Mouse (Mus musculus) R1 (cell line): Measurements from ENCODE around the gene Cdk14.
A peak's percentile ranks its signal among the peaks of the same experiment; 100 is the strongest.

Experiments used
- DNase-seq: peaks from one replicate; pipeline ENCODE4 v3.0.0-alpha.2; 2018; ENCODE audit warnings: low read depth, low spot score

Gene Cdk14

DNA sequence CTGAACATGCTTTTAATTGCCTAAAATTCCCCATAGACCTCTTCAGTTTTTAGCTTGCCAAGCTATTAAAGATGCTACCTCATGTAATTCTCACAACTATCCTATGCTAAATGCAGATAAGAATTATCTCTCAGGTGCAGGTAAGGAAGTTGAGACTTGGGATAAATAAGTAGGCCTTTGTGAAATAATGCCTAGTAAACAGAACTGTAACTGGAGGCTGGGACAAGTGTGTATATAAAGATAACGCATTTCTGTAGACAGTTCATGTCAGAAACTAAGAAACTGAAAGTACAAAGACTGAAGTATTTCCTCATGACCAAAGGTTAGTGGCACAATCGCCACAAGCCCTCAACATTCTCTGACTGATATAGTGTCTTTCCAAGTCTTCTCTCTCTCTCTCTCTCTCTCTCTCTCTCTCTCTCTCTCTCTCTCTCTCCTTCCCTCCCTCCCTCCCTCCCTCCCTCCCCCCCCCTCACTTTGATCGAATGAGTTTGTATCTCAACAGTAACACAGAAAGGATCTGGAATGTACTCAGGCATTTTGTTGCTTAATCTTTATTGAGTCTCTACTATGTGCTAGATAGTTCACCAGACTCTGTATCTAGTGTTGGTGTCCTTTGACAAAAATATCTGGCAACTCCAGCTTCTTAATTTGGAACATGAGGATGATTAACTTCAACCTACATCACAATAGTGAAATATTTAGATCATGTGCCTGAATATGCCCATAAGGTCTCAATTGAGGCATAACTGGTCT lies 233.9 kb downstream of the Cdk14 start:
- no peak for DNase-seq

DNA sequence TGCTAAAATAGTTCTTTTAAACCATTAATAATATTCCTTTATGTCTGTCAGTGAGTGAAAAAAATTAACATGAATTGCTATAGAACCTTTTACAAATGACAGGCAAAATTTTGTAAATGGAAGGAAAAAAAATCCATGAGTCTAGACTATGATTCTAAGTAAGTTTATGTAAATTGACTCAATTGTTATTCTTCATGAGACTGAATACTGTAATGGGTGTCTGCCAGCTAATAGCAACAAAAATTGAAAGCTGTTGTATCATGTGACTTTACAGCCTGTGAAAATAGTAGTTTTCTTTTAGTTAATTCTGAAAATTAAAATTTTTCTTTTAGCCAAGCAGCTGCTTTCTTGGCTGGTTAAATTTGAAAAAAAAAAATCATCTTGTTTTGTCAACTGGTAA lies 234.6 kb downstream of the Cdk14 start:
- no peak for DNase-seq

DNA sequence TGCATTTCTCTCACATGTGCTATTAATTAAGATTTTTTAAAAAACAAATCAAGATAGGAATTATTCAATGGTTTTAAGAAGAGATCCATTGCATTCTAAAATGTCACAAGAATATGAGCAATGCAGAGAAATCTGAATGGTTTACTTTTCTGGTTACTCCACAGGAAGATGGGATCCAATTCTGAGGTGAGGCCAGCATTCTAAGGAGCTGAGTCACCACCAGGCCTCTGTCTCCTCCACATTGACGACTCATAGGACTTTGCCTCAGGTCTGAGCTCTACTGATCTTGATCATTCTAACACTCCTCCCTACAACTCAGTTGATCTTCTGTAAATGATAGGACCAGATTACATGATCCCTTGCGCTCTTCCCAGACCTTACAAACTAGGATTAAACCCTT lies 239.4 kb downstream of the Cdk14 start:
- no peak for DNase-seq

DNA sequence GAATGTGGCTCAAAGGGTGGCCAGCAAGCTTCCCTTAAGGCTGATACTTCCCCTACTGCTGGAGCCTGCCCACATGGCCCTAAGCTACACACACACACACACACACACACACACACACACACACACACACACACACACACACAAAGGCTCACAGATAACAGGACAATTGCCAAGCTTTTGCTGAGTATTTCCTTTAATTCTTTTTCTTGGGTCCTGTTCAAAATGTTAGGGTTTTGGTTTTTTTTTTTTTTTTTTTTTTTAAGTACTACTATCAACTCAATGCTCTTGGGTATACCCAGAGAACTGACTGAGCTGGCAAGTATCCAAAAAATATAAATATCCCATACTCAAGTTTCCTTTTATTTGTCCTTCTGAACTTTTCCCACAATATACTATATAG lies 239.8 kb downstream of the Cdk14 start:
- no peak for DNase-seq

DNA sequence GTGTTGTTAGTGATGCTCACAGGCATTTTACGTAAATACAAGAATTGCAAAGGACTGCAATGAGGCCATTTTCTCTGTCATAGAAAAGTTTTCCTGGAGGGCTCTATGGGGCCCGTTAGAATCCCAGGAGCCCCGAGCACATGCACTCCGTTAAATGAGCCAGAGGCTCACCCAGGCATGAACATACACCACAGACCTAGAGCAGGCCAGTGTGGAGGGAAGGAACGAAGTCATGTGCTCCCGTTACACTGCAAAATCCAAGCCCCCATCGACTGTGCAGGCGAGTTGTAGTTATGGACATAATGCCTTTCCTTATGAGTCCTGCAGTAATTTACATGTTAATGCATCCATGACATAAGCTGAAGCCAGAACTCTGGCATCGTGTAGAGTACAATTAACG lies 244.1 kb downstream of the Cdk14 start:
- no peak for DNase-seq

DNA sequence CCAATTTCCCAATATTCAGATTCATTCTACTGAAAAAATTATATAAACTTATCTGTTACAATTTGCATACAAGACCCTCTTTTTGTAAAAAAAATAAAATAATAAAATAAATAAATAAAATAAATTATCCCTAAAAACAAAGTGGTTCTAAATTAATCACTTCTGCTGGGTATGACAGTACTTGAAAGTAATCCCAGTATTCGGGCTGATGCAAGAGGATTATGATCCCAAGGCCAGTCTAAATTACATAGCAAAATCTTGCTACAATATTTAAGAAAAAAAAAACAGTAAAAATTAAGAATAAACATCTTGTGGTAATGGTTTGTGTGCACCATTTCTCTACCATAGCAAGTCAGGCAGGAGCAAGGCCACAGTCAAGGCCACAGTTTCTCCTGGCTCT lies 244.5 kb downstream of the Cdk14 start:
- no peak for DNase-seq

DNA sequence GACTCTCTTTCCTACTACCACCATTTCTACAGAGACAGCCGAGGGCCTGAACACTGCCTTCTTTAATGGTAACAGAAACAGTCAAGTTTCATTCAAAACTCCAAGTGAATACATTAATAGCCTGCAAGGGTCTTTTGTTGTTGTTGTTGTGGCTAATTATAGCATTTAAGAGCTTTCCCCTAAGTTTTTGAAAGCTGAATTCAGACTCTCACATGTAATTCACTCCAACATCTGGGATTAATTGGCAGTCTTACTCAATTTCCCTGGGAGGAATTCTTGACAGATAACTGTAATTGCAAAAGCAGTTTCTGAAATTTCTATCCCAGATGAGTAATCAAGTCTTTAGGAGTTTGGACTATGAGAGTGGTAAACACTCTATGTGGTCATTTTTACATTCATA lies 245.0 kb downstream of the Cdk14 start:
- DNase-seq: no peak

DNA sequence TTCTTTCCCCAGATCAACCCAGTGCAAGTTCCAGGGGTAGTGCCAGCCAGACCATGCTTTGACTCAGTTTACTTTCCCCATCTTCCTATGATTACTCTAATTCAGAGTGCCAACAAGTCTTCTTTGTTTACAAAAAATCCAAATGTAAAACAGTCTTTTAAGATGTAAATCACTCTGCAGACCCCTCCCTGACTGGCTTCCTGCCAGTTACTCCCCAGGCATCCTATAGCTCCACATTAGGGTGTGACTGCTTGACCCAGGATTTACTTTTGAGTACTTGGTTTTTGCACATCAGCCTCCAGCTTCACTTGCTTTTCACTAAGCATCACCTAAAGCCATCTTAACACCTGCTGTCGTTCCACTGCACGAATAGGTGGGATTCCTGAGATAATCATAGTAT lies 254.0 kb downstream of the Cdk14 start:
- DNase-seq: peak; percentile 84

DNA sequence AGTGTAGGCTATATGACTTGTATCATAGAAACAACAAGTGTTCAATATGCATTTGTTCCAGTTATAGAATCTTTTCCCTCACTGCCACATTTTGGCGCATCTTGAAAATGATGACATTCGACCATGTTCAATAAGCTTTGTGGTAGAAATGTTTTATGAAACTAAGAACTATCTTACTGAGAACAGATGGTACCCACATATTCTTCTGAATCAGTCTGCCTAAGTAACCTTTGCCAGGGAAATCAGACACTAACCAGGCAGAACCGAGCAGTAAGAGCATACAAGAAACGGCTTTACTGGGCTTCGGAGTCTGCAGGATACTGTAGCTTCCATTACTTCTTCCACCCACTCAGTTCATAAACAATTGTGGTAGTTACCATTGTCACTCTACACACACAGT lies 255.8 kb downstream of the Cdk14 start:
- no peak for DNase-seq

DNA sequence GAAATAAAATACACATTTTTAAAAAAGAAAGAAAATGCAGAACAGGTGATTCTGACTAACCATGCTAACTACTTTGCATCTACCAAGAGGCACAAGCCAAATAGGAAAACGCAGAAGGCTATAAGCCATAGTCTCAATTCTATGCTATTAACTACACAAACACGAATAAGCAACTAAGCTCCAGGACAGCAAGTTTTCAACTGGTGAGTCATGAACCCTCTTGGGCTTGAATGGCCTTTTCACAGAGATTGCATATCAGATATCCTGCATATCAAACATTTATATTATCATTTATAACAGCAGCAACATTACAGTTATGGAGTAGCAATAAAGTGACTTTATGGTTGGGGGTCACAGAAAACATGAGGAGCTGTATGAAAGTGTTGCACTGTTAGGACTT lies 256.3 kb downstream of the Cdk14 start:
- DNase-seq: no peak

DNA sequence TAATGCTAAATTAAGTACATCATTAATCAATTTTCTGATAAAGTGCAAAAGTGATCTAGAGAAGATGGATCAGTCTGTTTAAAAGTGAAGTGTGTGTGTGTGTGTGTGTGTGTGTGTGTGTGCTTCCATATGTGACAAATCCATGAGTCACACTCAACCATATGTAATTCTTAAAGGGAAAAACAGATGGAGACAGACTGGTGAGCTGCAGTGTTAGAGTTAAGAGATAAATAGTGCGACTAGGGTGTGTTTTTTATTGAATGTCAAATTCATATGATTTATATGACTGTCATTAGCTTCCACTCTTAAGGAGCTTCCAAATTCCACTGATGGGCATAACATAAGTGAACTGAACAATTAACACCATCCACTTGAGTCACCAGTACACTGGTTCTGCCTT lies 260.6 kb downstream of the Cdk14 start:
- no peak for DNase-seq

DNA sequence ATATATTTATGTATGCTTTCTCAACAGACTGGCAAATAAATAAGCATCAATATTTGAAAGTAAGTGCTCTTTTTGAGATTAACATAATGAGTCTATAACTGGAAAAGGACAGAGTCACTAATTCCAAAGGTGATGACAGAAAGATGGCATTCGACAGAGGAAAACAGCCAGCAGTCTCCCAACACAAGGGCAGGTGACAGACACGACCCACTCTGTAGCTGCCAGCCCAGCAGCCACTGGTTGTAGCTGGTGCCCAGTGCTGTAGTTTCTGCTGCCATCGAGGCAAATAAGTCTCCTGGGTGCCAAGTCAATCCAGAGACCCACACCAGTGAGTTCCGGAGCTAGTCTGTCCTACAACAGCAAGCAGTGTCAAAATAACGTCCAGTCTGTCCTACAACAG lies 280.3 kb downstream of the Cdk14 start:
- DNase-seq: no peak

DNA sequence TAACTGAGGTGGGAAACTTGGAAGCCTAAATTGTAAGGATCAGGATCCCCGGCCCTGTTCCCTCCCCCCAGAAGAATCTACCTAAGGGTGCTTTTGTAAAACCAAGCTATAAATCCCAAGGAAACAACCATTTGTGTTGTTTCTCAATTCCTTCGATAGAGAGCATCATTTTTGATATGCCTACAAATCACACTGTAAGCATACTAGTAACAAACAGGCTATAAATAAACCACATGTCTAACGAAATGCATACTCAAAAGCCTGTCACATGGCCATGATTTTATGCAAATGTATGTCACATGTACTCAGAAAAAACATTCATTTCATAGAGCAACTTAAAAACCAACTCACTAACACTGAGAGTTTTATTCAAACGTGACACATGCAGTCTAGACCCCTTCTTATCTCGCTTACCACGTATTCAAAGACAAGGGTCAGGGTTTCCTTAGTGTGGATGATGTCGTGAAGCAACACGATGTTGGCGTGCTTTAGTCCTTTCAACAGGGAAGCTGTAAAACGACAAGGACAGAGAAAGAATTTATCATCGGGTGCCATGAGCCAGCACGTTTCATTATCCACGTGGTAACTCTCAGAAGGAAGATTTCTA lies 285.1 kb downstream of the Cdk14 start:
- no peak for DNase-seq

DNA sequence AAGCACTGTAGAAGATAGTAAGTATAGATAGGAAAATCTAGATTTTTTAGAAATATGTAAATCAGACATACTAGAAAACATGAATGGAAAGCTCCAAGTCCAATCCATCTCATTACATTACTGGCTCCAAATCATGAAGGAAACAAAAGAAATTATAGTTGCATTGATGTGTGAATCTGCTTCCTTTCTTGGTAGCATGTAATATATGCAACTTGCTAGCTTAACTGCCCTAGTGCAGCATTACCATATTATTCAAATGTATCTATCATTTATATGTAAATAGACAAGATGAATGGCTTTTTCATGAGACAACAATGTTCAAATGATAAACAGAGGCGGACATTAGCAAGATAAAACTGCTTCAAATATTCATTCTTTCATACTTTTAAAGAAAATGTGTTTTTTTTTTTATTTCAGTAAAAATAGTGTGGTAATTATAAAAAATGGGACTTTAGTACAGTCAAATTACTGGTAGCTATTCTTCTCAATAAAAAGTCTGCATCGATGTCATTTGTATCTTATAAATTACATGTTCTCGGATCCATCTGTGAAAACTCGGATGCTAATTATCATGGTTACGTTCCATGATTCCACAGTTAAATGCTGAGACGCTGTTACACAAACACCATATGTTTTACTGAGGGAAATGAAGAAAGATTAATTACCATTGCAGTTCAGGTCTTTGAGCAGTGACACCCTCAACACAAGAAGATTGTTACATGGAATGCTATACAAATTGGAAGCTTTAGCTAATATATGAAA lies 285.8 kb downstream of the Cdk14 start:
- DNase-seq: no peak

DNA sequence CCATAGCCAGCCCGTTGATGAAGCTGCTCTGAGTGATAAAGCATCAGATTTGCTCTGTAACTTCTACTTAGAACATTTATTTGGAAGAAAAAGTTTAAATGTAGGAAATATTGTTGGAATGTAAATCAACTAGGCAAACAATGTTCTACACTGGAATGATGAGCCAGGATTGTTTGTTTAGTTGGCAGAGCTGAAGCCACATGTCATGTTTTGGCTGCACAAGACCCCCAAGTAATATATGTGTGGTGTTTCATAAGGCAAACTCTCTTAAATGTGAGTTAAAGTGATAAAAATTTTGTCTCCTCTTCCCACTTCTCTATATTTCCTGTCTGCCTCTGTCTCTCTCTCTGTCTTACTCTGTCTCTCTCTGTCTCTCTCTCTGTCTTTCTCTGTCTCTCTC lies 291.3 kb downstream of the Cdk14 start:
- DNase-seq: no peak

DNA sequence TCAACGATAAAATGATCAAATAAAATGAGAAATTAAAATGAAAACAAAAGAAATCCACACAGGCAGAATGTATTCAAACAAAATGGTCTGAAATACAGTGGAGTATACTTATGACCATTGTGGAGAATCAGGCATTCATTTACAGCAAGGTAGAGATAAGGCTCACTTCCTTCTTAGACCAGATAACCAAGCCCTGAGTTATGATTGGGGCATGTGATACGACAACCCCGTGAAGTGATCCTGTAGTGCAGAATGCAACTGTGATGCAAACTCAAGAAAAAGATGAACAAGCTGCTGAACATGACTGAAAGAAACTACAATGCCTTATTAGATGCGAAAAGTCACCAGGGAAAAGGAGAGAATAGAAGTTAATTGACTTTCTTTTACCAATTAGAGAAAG lies 295.5 kb downstream of the Cdk14 start:
- no peak for DNase-seq

DNA sequence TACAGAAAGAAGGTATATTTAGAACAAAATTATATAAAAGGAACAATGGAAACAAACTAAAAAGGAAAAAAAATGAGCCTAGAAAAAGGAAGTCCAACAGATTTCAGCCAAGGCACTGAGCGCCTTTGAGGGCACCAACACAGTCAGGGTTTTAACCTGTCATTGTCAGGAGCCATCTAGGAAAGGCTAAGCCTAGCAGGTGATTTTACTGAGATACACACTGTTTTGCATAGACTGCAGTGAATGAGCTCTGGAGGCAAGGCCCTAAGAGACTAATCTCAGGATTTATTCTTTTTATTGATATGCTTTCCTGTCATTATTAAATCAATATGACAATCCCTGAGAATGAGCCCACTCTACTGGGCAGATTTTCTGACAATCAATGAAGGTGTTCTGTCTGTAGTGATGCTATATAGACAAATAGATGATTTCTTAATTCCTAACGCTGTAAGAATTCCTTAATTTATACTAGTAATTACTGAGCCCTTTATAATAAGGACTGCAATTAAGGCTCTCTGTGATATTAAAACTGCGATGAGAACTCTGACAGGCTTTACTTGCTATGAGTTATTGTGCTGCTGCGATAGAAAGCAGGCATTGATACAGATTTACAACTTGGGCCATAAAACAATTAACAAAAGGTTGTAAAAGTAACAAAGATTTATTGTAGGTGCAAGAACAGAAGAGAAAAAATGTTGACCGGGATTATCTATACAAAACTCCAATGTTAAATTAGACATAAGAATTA lies 303.2 kb downstream of the Cdk14 start:
- no peak for DNase-seq

DNA sequence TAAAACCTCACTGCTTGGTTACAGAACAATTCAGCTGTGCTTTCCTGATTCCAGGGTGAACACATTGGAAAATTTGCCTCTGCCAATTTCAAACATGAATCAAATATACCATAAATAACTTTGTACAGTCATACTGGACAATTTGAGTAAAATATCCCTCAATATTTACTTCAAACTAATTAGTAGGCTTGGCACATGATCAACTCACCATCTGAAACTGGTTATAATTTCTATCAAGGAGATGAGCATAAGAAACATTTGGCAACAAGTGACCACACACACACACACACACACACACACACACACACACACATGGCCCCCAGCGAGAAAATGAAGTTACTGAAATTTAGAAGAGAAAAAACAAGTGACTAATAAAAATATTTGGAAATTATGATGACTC lies 304.6 kb downstream of the Cdk14 start:
- no peak for DNase-seq

DNA sequence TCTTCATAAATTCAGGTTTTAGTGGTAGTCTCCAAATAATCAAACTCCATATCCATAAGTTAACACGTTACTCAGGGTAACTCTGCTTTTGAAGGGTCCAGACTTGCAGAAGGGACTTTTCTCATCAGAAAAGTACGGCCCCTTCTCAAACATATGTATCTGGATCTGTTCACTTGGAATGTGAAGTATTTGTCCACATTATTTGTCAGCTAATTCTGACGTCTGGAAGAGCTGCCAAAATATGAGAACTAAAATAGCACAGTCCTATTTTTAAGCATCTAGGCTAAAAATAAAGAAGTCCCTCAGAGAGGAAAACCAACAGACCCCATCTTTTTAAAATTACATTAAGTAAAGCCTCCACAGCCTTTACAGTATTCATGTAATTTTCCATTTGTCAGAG lies 310.5 kb downstream of the Cdk14 start:
- DNase-seq: no peak

DNA sequence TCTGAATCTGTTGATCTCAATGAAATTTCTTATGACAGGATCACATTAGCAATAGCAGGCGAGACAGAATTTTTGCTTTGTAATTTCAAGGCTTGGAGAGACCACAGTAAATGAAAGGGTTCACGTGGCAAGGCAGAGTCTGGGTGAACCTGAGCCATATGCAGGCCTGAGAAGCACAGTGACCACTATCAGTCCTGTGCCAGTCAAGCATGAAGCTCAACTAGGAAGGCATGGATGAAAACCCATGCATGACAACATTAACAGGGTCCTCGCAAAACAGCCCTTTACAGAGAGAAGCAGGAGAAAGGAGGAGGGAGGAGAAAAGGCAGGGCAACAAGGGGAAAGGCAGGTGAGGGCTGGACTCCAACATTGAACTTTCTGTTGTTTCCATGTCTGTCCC lies 311.1 kb downstream of the Cdk14 start:
- no peak for DNase-seq

DNA sequence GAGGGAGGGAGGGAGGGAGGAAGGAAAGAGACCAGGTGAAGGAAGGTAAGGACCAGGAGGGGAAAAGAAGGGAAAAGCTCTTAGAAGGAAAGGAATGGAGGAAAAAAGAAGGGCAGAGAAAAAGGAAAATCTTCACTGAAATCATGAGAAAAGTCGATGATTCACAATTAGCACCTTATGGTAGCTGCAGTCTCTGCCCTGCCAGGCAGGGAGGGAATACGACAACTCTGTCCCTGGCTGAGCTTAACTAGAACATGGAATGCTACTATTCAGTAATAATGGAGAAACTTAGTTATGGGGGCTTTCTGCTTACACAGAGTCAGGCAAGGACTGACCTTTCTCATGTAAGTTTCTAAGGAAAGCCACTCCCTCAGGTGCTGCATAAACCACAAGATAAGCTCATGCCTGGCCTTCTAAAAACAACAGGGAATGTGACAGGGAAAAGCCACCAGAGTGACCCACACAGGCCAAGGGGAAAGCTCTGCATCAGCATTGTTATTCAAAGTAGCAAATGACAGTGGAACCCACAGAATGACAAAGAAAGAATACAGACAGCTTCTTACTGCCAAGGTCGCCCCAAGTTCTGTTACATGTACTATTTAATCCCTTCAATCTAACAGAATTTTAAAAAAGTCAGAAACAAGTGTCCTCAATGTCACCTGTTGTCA lies 323.7 kb downstream of the Cdk14 start:
- DNase-seq: peak; percentile 66

DNA sequence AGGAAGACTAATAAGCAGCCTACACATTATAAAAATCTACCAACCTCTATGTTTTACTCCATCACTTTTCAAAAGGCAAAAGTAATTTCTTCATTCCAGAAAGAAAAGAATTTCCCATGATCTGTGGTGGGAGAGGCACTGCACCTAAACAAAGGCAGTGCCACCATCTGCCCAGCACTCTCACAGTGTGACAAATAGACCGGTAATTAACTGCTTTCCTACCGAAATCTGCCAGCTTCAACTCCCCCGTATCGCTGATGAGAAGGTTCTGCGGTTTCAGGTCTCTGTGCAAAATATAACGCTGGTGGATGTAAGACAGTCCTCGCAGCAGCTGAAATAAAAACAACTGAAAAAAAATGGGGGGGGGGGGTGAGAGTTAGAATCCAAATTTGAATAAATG lies 327.4 kb downstream of the Cdk14 start:
- DNase-seq: no peak
